Mouse (Mus musculus) olfactory bulb, adult 2 months (tissue): ENCODE measurements around the gene Opcml.

Experiments used
- CTCF ChIP-seq: fragments of 200-500 bp; IDR thresholded peaks from 2 replicates; pipeline ENCODE4 v1.5.1; 2012; ENCODE audit warnings: low read depth, mild to moderate bottlenecking, low read length, moderate library complexity; ENCODE audit not compliant: insufficient read depth
- POLR2A ChIP-seq: fragments of 200-500 bp; IDR thresholded peaks from 2 replicates; pipeline ENCODE4 v1.6.1; 2012; ENCODE audit warnings: mild to moderate bottlenecking, low read depth, low read length, moderate library complexity; ENCODE audit not compliant: insufficient read depth

- TF ChIP-seq CTCF: no peak
- no peak for TF ChIP-seq POLR2A
These were observed 1178.9 kb downstream of the Opcml start for GRCm38 (mm10) chr9:28969455-28969854.
